Mouse (Mus musculus) liver, embryonic 13.5 days (tissue): ENCODE results near the gene Nell2. TPM values are rescaled to one million over a fixed set of nuclear protein-coding genes. Genes with fewer than 3 reads are reported as not detected.

ENCODE experiments used
- ATAC-seq: fragments of 200-750 bp; cut with Nextera tagmentation; 2 replicates; pipeline ENCODE4 v1.8.0; 2017; ENCODE audit warnings: low read depth, mild to moderate bottlenecking, moderate number of reproducible peaks, moderate library complexity
- DNase-seq: peaks from one replicate; pipeline ENCODE4 v3.0.0; 2022
- H3K27ac ChIP-seq: fragments of 300-500 bp; sonication (generic); 2 replicates; pipeline ENCODE4 v1.5.1; 2015; ENCODE audit warnings: moderate library complexity, mild to moderate bottlenecking, inconsistent platforms
- H3K27me3 ChIP-seq: fragments of 300-500 bp; sonication (generic); 2 replicates; pipeline ENCODE4 v1.6.1; 2015; ENCODE audit warnings: mild to moderate bottlenecking, inconsistent platforms
- H3K36me3 ChIP-seq: fragments of 300-500 bp; sonication (generic); 2 replicates; pipeline ENCODE4 v1.6.1; 2015; ENCODE audit warnings: mild to moderate bottlenecking, inconsistent platforms
- H3K4me1 ChIP-seq: fragments of 300-500 bp; sonication (generic); replicated peaks from 2 replicates; pipeline ENCODE4 v1.6.1; 2015; ENCODE audit warnings: inconsistent platforms
- H3K4me2 ChIP-seq: fragments of 300-500 bp; sonication (generic); 2 replicates; pipeline ENCODE4 v1.6.1; 2015; ENCODE audit warnings: inconsistent platforms, mild to moderate bottlenecking, moderate library complexity
- H3K4me3 ChIP-seq: fragments of 300-500 bp; sonication (generic); replicated peaks from 2 replicates; pipeline ENCODE4 v1.5.1; 2015; ENCODE audit warnings: mild to moderate bottlenecking, inconsistent platforms
- H3K9ac ChIP-seq: fragments of 300-500 bp; sonication (generic); 2 replicates; pipeline ENCODE4 v1.6.1; 2015; ENCODE audit warnings: mild to moderate bottlenecking, inconsistent platforms
- H3K9me3 ChIP-seq: fragments of 300-500 bp; sonication (generic); replicated peaks from 2 replicates; pipeline ENCODE4 v1.6.1; 2016; ENCODE audit warnings: inconsistent platforms
- WGBS: fragments of 180-500 bp; shearing (Covaris S2); methylation state at CpG from one replicate; pipeline ENCODE4 v1.1.7; 2015; ENCODE audit not compliant: insufficient replicate concordance; 5-methylcytosine and 5-hydroxymethylcytosine counted together
- polyA plus RNA-seq: library from polyadenylated mRNA; unstranded; fragments of >200 nt; fragmentation: Nextera tagmentation; extraction: Ambion mirVana; gene quantifications from 2 replicates; pipeline ENCODE4 v1.2.1, GENCODE M21; 2015

Nell2 gene
- polyA plus RNA-seq, 1 experiment from 2014 or later = 0.55 TPM

DNA sequence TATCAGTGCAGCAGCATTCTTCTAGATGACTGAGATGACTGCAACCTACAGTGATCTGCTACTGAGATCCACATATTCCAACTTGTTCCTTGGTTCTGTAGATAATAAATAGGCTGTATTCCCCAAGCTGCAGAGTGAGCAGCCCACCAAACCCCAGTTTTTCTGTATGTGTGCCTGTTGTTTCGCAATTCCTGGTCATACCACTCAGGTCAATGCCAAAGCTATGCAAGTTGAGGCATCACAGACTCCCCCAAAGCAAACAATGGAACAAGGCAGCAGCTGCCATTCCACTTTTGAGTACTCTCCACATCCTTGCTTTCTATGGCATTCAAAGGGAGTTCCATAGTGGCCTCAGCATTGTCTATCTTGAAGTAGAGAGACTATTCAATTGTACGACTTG is 383.2 kb downstream of the Nell2 start:
- 53% methylated on average over 2 of the region's 2 CpGs for WGBS
- Histone ChIP-seq H3K9ac (no peak overlapping the region), H3K4me1 (no peaks in the 10 kb centered on the region), H3K36me3 (no peaks in the 10 kb centered on the region), H3K27me3 (no peaks in the 10 kb centered on the region), H3K4me3 (no peak overlapping the region), H3K9me3 (no peaks in the 10 kb centered on the region), H3K4me2 (no peak overlapping the region), H3K27ac (no peak overlapping the region)
- DNase-seq = no peak
- no peak for ATAC-seq

DNA sequence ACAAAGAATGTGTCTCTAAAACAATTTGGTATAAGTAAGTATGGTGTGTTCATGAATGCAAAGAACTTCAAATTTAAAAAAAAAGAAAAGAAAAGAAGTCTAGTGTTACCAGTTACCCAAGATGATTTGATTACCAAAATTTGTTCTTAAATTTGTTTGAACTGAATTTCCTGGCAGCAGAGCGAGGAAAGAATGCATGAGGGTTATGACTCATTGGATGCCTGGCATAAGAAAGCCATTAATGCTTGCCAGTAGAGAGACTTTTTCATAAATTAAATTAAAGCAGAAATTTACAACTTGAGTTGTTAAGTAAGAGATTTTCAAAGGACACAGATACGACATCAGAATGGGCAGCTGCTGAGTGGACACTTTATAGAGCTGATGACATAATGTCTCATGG is 384.2 kb downstream of the Nell2 start:
- WGBS = 39% methylated on average over 2 of the region's 2 CpGs
- H3K27me3 ChIP-seq = no peaks in the 10 kb centered on the region
- H3K9me3 ChIP-seq = no peaks in the 10 kb centered on the region
- DNase-seq (no peak), ATAC-seq (no peak)
- no peak overlapping the region for H3K4me3 ChIP-seq
- no peak overlapping the region for H3K4me2 ChIP-seq
- H3K27ac ChIP-seq = no peak overlapping the region
- no peaks in the 10 kb centered on the region for H3K4me1 ChIP-seq
- H3K36me3 ChIP-seq = no peaks in the 10 kb centered on the region
- no peak overlapping the region for H3K9ac ChIP-seq

DNA sequence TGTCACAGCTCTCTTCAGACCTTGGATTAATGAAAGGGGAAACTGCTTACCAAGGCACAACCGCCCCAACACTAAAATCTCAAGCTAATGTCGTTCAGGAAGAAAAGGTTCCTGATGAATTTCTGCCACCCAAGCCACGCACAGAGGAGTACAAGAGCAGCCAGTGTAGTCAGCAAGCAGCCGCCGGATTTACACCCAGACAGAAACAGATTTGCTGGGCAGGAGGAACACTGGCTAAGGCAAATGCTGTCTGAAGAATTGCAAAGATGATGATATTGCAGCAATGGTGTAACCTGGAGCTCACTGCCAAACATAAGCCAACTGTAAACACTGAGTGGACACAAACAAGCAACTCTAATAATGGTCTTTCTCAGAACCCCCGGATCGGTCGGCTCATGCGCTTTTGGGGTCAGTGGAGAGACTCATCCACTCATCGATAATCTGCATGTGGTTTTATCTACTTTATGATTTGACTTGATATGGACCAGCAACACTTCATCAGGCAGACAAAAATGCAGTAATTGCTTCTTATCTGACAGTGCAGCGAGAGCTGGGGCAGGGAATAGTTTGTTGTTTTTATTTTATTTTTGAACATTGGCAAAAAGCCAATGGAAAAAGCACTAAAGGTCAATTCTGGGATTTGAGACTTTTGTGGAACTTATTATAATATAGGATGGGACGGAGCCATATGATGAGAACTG is 389.5 kb downstream of the Nell2 start:
- no peak for ATAC-seq

GRCm38 (mm10) chr15:95137018-95137810 is 391.1 kb downstream of the Nell2 start:
- ATAC-seq = no peak
- H3K9ac ChIP-seq = no peak overlapping the region
- WGBS = 61% methylated on average over 10 of the region's 10 CpGs

More for the DNA sequence above, 389.5 kb downstream of the Nell2 start:
- no peak overlapping the region for H3K4me3 ChIP-seq
- DNase-seq = no peak
- WGBS = 69% methylated on average over 12 of the region's 12 CpGs
- H3K9me3 ChIP-seq = no peaks in the 10 kb centered on the region
- no peaks in the 10 kb centered on the region for H3K36me3 ChIP-seq
- no peak overlapping the region for H3K9ac ChIP-seq
- no peak overlapping the region for H3K27ac ChIP-seq
- no peak overlapping the region for H3K4me2 ChIP-seq
- H3K27me3 ChIP-seq = no peaks in the 10 kb centered on the region
- H3K4me1 ChIP-seq = no peaks in the 10 kb centered on the region

GRCm38 (mm10) chr15:95135926-95136609 is 392.3 kb downstream of the Nell2 start:
- no peak overlapping the region for H3K4me3 ChIP-seq
- ATAC-seq (no peak), DNase-seq (no peak)
- no peak overlapping the region for H3K9ac ChIP-seq
- 76% methylated on average over 17 of the region's 17 CpGs for WGBS
- no peaks in the 10 kb centered on the region for H3K27me3 ChIP-seq
- no peaks in the 10 kb centered on the region for H3K36me3 ChIP-seq
- H3K4me2 ChIP-seq = no peak overlapping the region
- H3K27ac ChIP-seq = no peak overlapping the region
- H3K9me3 ChIP-seq = no peaks in the 10 kb centered on the region
- H3K4me1 ChIP-seq = no peaks in the 10 kb centered on the region

More at GRCm38 (mm10) chr15:95137018-95137810, 391.1 kb downstream of the Nell2 start:
- Histone ChIP-seq H3K4me3 (no peak overlapping the region), H3K4me2 (no peak overlapping the region), H3K4me1 (no peaks in the 10 kb centered on the region), H3K27ac (no peak overlapping the region), H3K36me3 (no peaks in the 10 kb centered on the region), H3K27me3 (no peaks in the 10 kb centered on the region), H3K9me3 (no peaks in the 10 kb centered on the region)
- no peak for DNase-seq

- DNase-seq = no peak
- no peak overlapping the region for H3K4me2 ChIP-seq
- no peaks in the 10 kb centered on the region for H3K27me3 ChIP-seq
- H3K4me3 ChIP-seq = no peak overlapping the region
- H3K27ac ChIP-seq = no peak overlapping the region
- 46% methylated on average over 4 of the region's 4 CpGs for WGBS
- ATAC-seq = no peak
- H3K9ac ChIP-seq = no peak overlapping the region
- H3K9me3 ChIP-seq = peaks cover 4% of the 10 kb centered on the region; the same call in 1 of the 2 replicates
- H3K36me3 ChIP-seq = no peaks in the 10 kb centered on the region
- no peaks in the 10 kb centered on the region for H3K4me1 ChIP-seq
Measured at GRCm38 (mm10) chr15:95131401-95131800, 397.0 kb downstream of the Nell2 start.

- Histone ChIP-seq H3K27me3 (no peaks in the 10 kb centered on the region), H3K36me3 (no peaks in the 10 kb centered on the region), H3K4me2 (no peak overlapping the region), H3K4me1 (no peaks in the 10 kb centered on the region), H3K27ac (no peak overlapping the region), H3K4me3 (no peak overlapping the region), H3K9ac (no peak overlapping the region), H3K9me3 (no peaks in the 10 kb centered on the region)
- DNase-seq = no peak
- no peak for ATAC-seq
- 71% methylated on average over 4 of the region's 4 CpGs for WGBS
Measured at GRCm38 (mm10) chr15:95108626-95109025, 419.7 kb downstream of the Nell2 start.

DNA sequence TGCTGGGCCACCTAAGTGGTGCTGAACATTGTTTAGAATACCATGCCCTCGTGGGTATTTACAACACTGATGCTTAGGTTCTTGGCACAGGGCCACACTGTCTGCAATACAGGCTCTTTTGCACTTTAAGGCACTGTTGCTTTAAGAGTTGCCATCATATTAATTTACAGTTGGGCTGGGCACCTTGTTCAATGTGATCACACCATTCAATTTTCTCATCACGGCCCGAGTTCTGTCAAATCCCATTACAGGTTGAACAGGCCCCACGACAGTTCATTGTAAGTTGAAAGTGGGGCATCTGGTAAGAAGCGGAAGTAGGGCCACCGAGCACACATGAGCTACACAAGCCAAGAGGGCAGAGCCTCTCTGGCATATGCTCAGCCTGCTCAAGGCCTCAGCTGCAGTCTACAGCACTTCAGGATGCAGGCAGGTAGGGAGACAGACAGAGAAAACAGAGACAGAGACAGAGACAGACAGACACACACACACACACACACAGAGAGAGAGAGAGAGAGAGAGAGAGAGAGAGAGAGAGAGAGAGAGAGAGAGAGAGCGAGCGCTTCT is 421.0 kb downstream of the Nell2 start:
- Histone ChIP-seq H3K4me1 (no peaks in the 10 kb centered on the region), H3K9me3 (no peaks in the 10 kb centered on the region; the same call in 1 of the 2 replicates), H3K9ac (no peak overlapping the region), H3K36me3 (no peaks in the 10 kb centered on the region), H3K27ac (no peak overlapping the region), H3K4me2 (no peak overlapping the region), H3K27me3 (no peaks in the 10 kb centered on the region), H3K4me3 (no peak overlapping the region)
- DNase-seq = no peak
- ATAC-seq = no peak
- 71% methylated on average over 8 of the region's 8 CpGs for WGBS

DNA sequence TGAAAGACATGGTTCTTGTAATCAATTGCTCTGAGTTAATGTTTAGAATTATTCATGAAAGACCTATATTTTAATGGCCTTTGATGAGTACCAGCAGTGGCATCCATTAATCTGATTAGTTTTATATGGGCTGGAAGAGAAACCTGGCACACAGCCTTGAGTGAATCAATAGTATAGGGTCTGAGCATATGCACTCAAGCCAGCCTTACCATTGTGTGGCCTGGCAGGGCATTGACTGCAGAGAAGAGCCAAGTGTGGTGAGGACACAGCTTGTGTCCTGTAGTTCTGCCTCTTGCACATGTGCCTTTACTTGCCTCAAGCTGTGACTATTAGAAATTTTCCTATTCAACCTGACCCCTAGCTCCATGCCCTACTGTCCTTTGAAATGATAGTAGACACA is 426.8 kb downstream of the Nell2 start:
- Histone ChIP-seq H3K9me3 (no peaks in the 10 kb centered on the region; the same call in none of the 2 replicates), H3K4me1 (no peaks in the 10 kb centered on the region), H3K9ac (no peak overlapping the region), H3K36me3 (no peaks in the 10 kb centered on the region), H3K4me2 (no peak overlapping the region), H3K4me3 (no peak overlapping the region), H3K27me3 (no peaks in the 10 kb centered on the region), H3K27ac (no peak overlapping the region)
- ATAC-seq (no peak), DNase-seq (no peak)

DNA sequence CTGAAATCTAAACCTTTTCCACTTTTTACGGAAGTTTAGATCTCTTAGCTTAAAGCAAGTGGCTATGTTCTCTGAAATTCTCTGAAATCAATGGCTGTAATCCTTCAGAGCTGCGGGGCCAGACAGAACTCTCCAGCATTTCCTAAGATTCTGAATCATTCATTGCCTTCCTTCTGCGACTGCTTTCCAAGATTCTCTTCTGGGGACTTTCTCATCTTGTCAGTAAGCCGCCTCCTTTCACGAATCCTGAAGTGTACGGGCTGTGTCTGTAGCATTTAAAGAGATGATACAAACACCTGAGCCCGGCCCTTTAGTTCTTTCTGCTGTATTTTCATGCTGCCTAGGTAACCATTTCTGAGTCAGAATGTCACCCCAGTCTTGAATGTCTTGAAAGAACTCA is 428.2 kb downstream of the Nell2 start:
- ATAC-seq = no peak
- H3K36me3 ChIP-seq = no peaks in the 10 kb centered on the region
- no peak overlapping the region for H3K9ac ChIP-seq

GRCm38 (mm10) chr15:95085962-95086361 is 442.4 kb downstream of the Nell2 start:
- 0 out of 2 replicates have a peak, but pooled peaks cover 5% of the 10 kb centered on the region for H3K9me3 ChIP-seq
- no peaks in the 10 kb centered on the region for H3K27me3 ChIP-seq
- ATAC-seq = no peak
- WGBS = 64% methylated on average over 7 of the region's 7 CpGs
- no peaks in the 10 kb centered on the region for H3K4me1 ChIP-seq
- no peak overlapping the region for H3K4me2 ChIP-seq
- no peak for DNase-seq
- H3K27ac ChIP-seq = no peak overlapping the region
- no peaks in the 10 kb centered on the region for H3K36me3 ChIP-seq
- no peak overlapping the region for H3K4me3 ChIP-seq
- H3K9ac ChIP-seq = no peak overlapping the region

More for the DNA sequence above, 428.2 kb downstream of the Nell2 start:
- Histone ChIP-seq H3K27ac (no peak overlapping the region), H3K4me3 (no peak overlapping the region), H3K9me3 (no peaks in the 10 kb centered on the region; the same call in none of the 2 replicates), H3K27me3 (no peaks in the 10 kb centered on the region), H3K4me2 (no peak overlapping the region), H3K4me1 (no peaks in the 10 kb centered on the region)
- WGBS = 72% methylated on average over 7 of the region's 7 CpGs
- no peak for DNase-seq
